Mouse (Mus musculus): ENCODE measurements around the gene Rbm20.
"Not testable (repeated sequence)": the region's sequence is repeated elsewhere in the genome, so short reads cannot be mapped to it uniquely, and the experiment has no call there.

Gene Rbm20

GRCm38 (mm10) chr19:53676718-53677634 is at the start of gene Rbm20:
TSS of gene Rbm20 (plus strand) at chr19:53677306.
- DNase-seq (ENCODE audit: low spot score in 2 of 2) = peak; percentile 6 to 28

GRCm38 (mm10) chr19:53638041-53638440 is 39.1 kb upstream of the Rbm20 start:
- DNase-seq (ENCODE audit: low spot score in 2 of 2) = no peak

GRCm38 (mm10) chr19:53638727-53639126 is 38.4 kb upstream of the Rbm20 start:
- DNase-seq (ENCODE audit: low spot score in 2 of 2) = no peak

GRCm38 (mm10) chr19:53644020-53644595 is 33.0 kb upstream of the Rbm20 start:
- no peak for DNase-seq (ENCODE audit: low spot score in 2 of 2)

GRCm38 (mm10) chr19:53647301-53647700 is 29.8 kb upstream of the Rbm20 start:
- DNase-seq (ENCODE audit: low spot score in 2 of 2) = no peak

- DNase-seq (ENCODE audit: low spot score in 2 of 2) = no peak
Measured at GRCm38 (mm10) chr19:53648056-53648455, 29.1 kb upstream of the Rbm20 start.

GRCm38 (mm10) chr19:53648802-53649236 is 28.3 kb upstream of the Rbm20 start:
- peak; percentile 46 to 71 for DNase-seq (ENCODE audit: low spot score in 2 of 2)

GRCm38 (mm10) chr19:53649361-53649760 is 27.7 kb upstream of the Rbm20 start:
- DNase-seq (ENCODE audit: low spot score in 2 of 2) = no peak

GRCm38 (mm10) chr19:53649802-53650201 is 27.3 kb upstream of the Rbm20 start:
- DNase-seq (ENCODE audit: low spot score in 2 of 2) = no peak

- no peak for DNase-seq (ENCODE audit: low spot score in 2 of 2)
Measured at GRCm38 (mm10) chr19:53650921-53651320, 26.2 kb upstream of the Rbm20 start.

- no peak for DNase-seq (ENCODE audit: low spot score in 2 of 2)
Measured at GRCm38 (mm10) chr19:53652267-53652666, 24.8 kb upstream of the Rbm20 start.

GRCm38 (mm10) chr19:53653624-53654467 is 23.3 kb upstream of the Rbm20 start:
- no peak for DNase-seq (ENCODE audit: low spot score in 2 of 2)

- DNase-seq (ENCODE audit: low spot score in 2 of 2) = not testable (repeated sequence)
Measured at GRCm38 (mm10) chr19:53656443-53656842, 20.7 kb upstream of the Rbm20 start.

- DNase-seq (ENCODE audit: low spot score in 2 of 2) = no peak
Measured at GRCm38 (mm10) chr19:53657437-53657836, 19.7 kb upstream of the Rbm20 start.

- DNase-seq (ENCODE audit: low spot score in 2 of 2) = no peak
Measured at GRCm38 (mm10) chr19:53660722-53661420, 16.2 kb upstream of the Rbm20 start.

GRCm38 (mm10) chr19:53661938-53662722 is 15.0 kb upstream of the Rbm20 start:
- no peak for DNase-seq (ENCODE audit: low spot score in 2 of 2)

GRCm38 (mm10) chr19:53664831-53665230 is 12.3 kb upstream of the Rbm20 start:
- DNase-seq (ENCODE audit: low spot score in 2 of 2) = no peak

- no peak for DNase-seq (ENCODE audit: low spot score in 2 of 2)
Measured at GRCm38 (mm10) chr19:53665391-53665790, 11.7 kb upstream of the Rbm20 start.

GRCm38 (mm10) chr19:53666708-53667107 is 10.4 kb upstream of the Rbm20 start:
- DNase-seq (ENCODE audit: low spot score in 2 of 2) = no peak

GRCm38 (mm10) chr19:53668821-53669220 is 8.3 kb upstream of the Rbm20 start:
- DNase-seq (ENCODE audit: low spot score in 2 of 2) = no peak
